Mouse (Mus musculus) E14TG2a.4 (cell line): Measurements from ENCODE around the gene Nr2f6.

ENCODE experiments used
- CTCF ChIP-seq: conservative IDR thresholded peaks from 2 replicates; pipeline ENCODE4 v1.5.1; 2014; ENCODE audit warnings: low read length
- NANOG ChIP-seq: IDR thresholded peaks from 2 replicates; pipeline ENCODE4 v1.6.1; 2014; ENCODE audit warnings: borderline replicate concordance, low read length, mixed read lengths
- POU5F1 ChIP-seq: IDR thresholded peaks from 2 replicates; pipeline ENCODE4 v1.6.1; 2014; ENCODE audit warnings: low read length, borderline replicate concordance

GRCm38 (mm10) chr8:71376423-71377030 is 5.2 kb downstream of the Nr2f6 start:
- TF ChIP-seq CTCF (no peak), NANOG (no peak), POU5F1 (no peak)
